14 mouse cellular contexts compared by ENCODE assay signal in the genomic region with DNA sequence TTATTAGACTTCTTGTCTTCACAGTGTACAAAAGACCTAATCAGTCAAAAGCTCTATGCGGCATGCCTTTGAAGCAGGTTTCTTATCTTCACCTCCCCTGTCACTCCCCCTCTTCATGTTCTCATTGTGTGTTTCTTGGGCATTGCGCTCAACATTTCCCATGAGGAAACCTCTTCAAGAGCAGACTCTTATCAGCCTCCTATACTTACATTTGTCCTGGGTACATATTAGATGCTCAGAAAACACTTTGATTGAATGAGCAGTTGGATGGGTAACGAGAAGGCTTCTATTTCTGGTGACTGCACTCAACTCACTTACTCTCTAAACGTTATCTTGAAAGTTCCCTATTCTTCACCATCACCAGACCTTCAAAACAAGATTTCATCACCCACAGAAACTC.
"Had no signal": no experiment of that assay in that cellular context is flagged by ENCODE, and none has a peak within 500 bp of the region (broad histone marks: within the 10 kb centered on the region; RNA-seq: fewer than 3 reads in every experiment).

No protein-coding gene starts in this region.

- H3K9me3 ChIP-seq: limb, embryonic 15.5 days; liver, embryonic 12.5 days; megakaryocyte, embryonic 14.5 days; midbrain, embryonic 15.5 days; neural tube, embryonic 12.5 days had no signal

- H3K27ac ChIP-seq: kidney, postnatal 0 days; limb, embryonic 15.5 days; liver, embryonic 12.5 days; macrophage; midbrain, embryonic 15.5 days; neural tube, embryonic 12.5 days; stomach, postnatal 0 days had no signal

- H3K36me3 ChIP-seq: limb, embryonic 15.5 days; liver, embryonic 12.5 days; midbrain, embryonic 15.5 days; neural tube, embryonic 12.5 days had no signal

- ATAC-seq: liver, embryonic 12.5 days; midbrain, embryonic 15.5 days had no signal

- H3K4me2 ChIP-seq: limb, embryonic 15.5 days; liver, embryonic 12.5 days; midbrain, embryonic 11.5 days; midbrain, embryonic 15.5 days; neural tube, embryonic 12.5 days had no signal

- H3K4me1 ChIP-seq: limb, embryonic 15.5 days; liver, embryonic 12.5 days; megakaryocyte, embryonic 14.5 days; midbrain, embryonic 15.5 days; neural tube, embryonic 12.5 days had no signal

- H3K4me3 ChIP-seq: limb, embryonic 15.5 days; liver, embryonic 12.5 days; megakaryocyte, embryonic 14.5 days; midbrain, embryonic 15.5 days; neural tube, embryonic 12.5 days had no signal

- H3K27me3 ChIP-seq: limb, embryonic 15.5 days; liver, embryonic 12.5 days; megakaryocyte, embryonic 14.5 days; midbrain, embryonic 15.5 days; neural tube, embryonic 12.5 days had no signal

- H3K9ac ChIP-seq: limb, embryonic 15.5 days; liver, embryonic 12.5 days; midbrain, embryonic 15.5 days; neural tube, embryonic 12.5 days had no signal

- DNase-seq: kidney, adult 9 months; kidney, postnatal 36 days; layer of hippocampus, adult 9-11 months; layer of hippocampus, postnatal 36 days; thymus, postnatal 4 days had no signal
